Mouse (Mus musculus): ENCODE data around the gene C6. TPM values are rescaled to one million over a fixed set of nuclear protein-coding genes. Genes with fewer than 3 reads are reported as not detected.

Gene C6
- polyA plus RNA-seq, 1 experiment from 2014 or later = not detected

DNA sequence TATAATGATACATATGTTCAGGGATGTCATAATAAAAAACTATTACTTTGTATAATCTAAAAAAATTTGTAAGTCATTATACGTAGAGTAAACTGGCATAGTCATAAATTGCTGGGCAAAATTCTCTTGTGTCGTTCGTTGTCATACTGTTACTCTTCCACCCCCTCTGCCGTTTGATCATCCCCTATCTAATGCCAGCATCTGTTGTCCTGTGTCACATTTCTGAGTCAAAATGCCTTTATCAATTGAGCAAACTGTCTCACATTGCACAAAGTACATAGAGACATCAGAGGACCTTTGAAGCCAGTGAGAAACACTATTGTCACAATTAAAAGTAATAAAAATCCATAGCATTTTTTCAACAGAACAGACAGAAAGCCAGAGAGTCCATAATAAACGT is 88.0 kb downstream of the C6 start:
- ATAC-seq (replicated peaks; ENCODE audit: extremely low read depth, insufficient read depth, low FRiP score) = no peak
- H3K27me3 ChIP-seq (ENCODE audit: control insufficient read depth, insufficient read depth, low read length) = no peaks in the 10 kb centered on the region
- WGBS = 84% methylated on average over 5 of the region's 5 CpGs

DNA sequence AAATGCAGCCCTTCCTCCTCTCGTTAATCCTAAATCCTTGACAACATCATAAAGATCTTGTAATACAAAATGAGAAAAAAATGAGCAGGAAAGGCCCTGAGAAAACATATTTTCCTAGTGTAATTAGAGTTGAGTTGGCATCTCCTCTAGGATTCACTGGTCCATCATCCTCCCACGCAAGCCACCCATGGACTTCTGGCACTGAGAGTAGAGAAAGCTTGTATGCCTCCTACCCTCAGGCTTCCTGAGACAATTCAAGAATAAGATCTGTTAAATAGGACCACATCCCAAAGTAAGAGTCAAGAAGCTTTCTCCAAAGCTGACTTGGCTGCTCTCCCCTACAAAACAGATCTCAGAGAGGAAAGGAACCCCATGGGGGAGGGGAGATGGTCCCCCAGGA is 88.7 kb downstream of the C6 start:
- H3K4me2 ChIP-seq (ENCODE audit: low read depth, low read length) = no peak overlapping the region
- no peaks in the 10 kb centered on the region for H3K36me3 ChIP-seq (ENCODE audit: control insufficient read depth, insufficient read depth)
- 79% methylated on average over 2 of the region's 2 CpGs for WGBS
- H3K9me3 ChIP-seq (replicated peaks; ENCODE audit: control insufficient read depth, low read length) = no peaks in the 10 kb centered on the region
- no peak overlapping the region for H3K4me3 ChIP-seq (ENCODE audit: low read length)
- no peaks in the 10 kb centered on the region for H3K27me3 ChIP-seq (ENCODE audit: control insufficient read depth, insufficient read depth, low read length)
- no peaks in the 10 kb centered on the region for H3K4me1 ChIP-seq (ENCODE audit: control insufficient read depth, insufficient read depth, low read length)
- ATAC-seq (replicated peaks; ENCODE audit: extremely low read depth, insufficient read depth, low FRiP score) = no peak
- H3K9ac ChIP-seq (ENCODE audit: low read length) = no peak overlapping the region
- no peak overlapping the region for H3K27ac ChIP-seq (ENCODE audit: low read length)

More for the DNA sequence above, 88.0 kb downstream of the C6 start:
- Histone ChIP-seq H3K9me3 (replicated peaks; ENCODE audit: control insufficient read depth, low read length) (no peaks in the 10 kb centered on the region), H3K9ac (ENCODE audit: low read length) (no peak overlapping the region), H3K27ac (ENCODE audit: low read length) (no peak overlapping the region), H3K4me3 (ENCODE audit: low read length) (no peak overlapping the region), H3K4me2 (ENCODE audit: low read depth, low read length) (no peak overlapping the region), H3K4me1 (ENCODE audit: control insufficient read depth, insufficient read depth, low read length) (no peaks in the 10 kb centered on the region), H3K36me3 (ENCODE audit: control insufficient read depth, insufficient read depth) (no peaks in the 10 kb centered on the region)

DNA sequence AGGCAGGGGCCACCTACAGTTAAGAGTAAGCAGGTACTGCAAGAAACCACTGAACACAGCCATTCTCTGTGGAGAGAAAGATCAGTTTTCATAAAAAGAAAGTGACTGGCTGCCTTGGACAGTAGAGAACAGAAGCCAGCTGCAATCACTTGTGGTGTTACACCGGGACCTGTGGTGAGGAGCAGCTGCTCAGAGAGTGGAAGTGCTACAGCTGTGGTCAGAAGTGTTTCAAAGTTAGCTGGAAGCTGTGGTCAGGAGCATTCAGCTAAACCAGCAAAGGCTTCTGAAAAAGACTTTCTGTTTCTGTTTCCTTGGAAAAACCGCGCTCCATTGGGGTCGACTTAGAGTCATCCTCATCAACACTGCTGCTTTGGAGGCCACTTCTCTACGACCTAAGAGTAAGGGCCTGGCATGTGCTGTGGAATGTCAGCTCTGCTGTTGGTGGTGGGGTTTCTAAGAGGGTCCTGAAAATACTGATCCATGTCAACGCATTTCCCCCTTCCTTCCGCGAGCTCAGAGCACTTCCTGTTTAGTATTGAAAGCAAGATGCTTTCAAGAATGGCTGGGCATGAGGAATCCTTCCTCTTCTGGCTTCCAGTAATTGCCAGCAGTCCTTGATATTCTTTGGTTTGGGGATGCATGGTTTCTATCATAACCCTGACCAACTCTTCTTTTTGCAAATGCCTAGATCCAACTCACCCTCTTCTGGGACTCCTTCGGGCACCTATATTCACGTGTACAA is 89.9 kb downstream of the C6 start:
- no peak overlapping the region for H3K4me3 ChIP-seq (ENCODE audit: low read length)
- no peaks in the 10 kb centered on the region for H3K27me3 ChIP-seq (ENCODE audit: control insufficient read depth, insufficient read depth, low read length)
- no peak overlapping the region for H3K27ac ChIP-seq (ENCODE audit: low read length)
- H3K4me2 ChIP-seq (ENCODE audit: low read depth, low read length) = no peak overlapping the region
- 73% methylated on average over 10 of the region's 10 CpGs for WGBS
- H3K4me1 ChIP-seq (ENCODE audit: control insufficient read depth, insufficient read depth, low read length) = no peaks in the 10 kb centered on the region
- H3K9me3 ChIP-seq (replicated peaks; ENCODE audit: control insufficient read depth, low read length) = no peaks in the 10 kb centered on the region
- no peak overlapping the region for H3K9ac ChIP-seq (ENCODE audit: low read length)
- peak; percentile 69 for ATAC-seq (replicated peaks; ENCODE audit: extremely low read depth, insufficient read depth, low FRiP score)
- H3K36me3 ChIP-seq (ENCODE audit: control insufficient read depth, insufficient read depth) = no peaks in the 10 kb centered on the region

- no peak overlapping the region for H3K4me3 ChIP-seq (ENCODE audit: low read length)
- no peaks in the 10 kb centered on the region for H3K27me3 ChIP-seq (ENCODE audit: control insufficient read depth, insufficient read depth, low read length)
- WGBS = 41% methylated on average over 3 of the region's 3 CpGs
- H3K4me2 ChIP-seq (ENCODE audit: low read depth, low read length) = no peak overlapping the region
- H3K4me1 ChIP-seq (ENCODE audit: control insufficient read depth, insufficient read depth, low read length) = no peaks in the 10 kb centered on the region
- H3K36me3 ChIP-seq (ENCODE audit: control insufficient read depth, insufficient read depth) = no peaks in the 10 kb centered on the region
- H3K9me3 ChIP-seq (replicated peaks; ENCODE audit: control insufficient read depth, low read length) = no peaks in the 10 kb centered on the region
- H3K27ac ChIP-seq (ENCODE audit: low read length) = no peak overlapping the region
- no peak for ATAC-seq (replicated peaks; ENCODE audit: extremely low read depth, insufficient read depth, low FRiP score)
- H3K9ac ChIP-seq (ENCODE audit: low read length) = no peak overlapping the region
These were observed 91.5 kb downstream of the C6 start for GRCm38 (mm10) chr15:4818437-4818836.

GRCm38 (mm10) chr15:4821161-4821560 is 94.2 kb downstream of the C6 start:
- no peaks in the 10 kb centered on the region for H3K4me1 ChIP-seq (ENCODE audit: control insufficient read depth, insufficient read depth, low read length)
- H3K4me3 ChIP-seq (ENCODE audit: low read length) = no peak overlapping the region
- H3K27ac ChIP-seq (ENCODE audit: low read length) = no peak overlapping the region
- no peaks in the 10 kb centered on the region for H3K36me3 ChIP-seq (ENCODE audit: control insufficient read depth, insufficient read depth)
- H3K4me2 ChIP-seq (ENCODE audit: low read depth, low read length) = no peak overlapping the region
- H3K9me3 ChIP-seq (replicated peaks; ENCODE audit: control insufficient read depth, low read length) = no peaks in the 10 kb centered on the region
- no peak for ATAC-seq (replicated peaks; ENCODE audit: extremely low read depth, insufficient read depth, low FRiP score)
- no peaks in the 10 kb centered on the region for H3K27me3 ChIP-seq (ENCODE audit: control insufficient read depth, insufficient read depth, low read length)
- H3K9ac ChIP-seq (ENCODE audit: low read length) = no peak overlapping the region
- WGBS = 71% methylated on average over 1 of the region's 1 CpGs

- Histone ChIP-seq H3K4me3 (ENCODE audit: low read length) (no peak overlapping the region), H3K9me3 (replicated peaks; ENCODE audit: control insufficient read depth, low read length) (no peaks in the 10 kb centered on the region), H3K9ac (ENCODE audit: low read length) (no peak overlapping the region), H3K36me3 (ENCODE audit: control insufficient read depth, insufficient read depth) (no peaks in the 10 kb centered on the region), H3K27ac (ENCODE audit: low read length) (no peak overlapping the region), H3K4me2 (ENCODE audit: low read depth, low read length) (no peak overlapping the region), H3K4me1 (ENCODE audit: control insufficient read depth, insufficient read depth, low read length) (no peaks in the 10 kb centered on the region), H3K27me3 (ENCODE audit: control insufficient read depth, insufficient read depth, low read length) (no peaks in the 10 kb centered on the region)
- WGBS = 81% methylated on average over 8 of the region's 8 CpGs
- no peak for ATAC-seq (replicated peaks; ENCODE audit: extremely low read depth, insufficient read depth, low FRiP score)
These were observed 94.8 kb downstream of the C6 start for GRCm38 (mm10) chr15:4821824-4822223.

GRCm38 (mm10) chr15:4827736-4828135 is 100.8 kb downstream of the C6 start:
- Histone ChIP-seq H3K4me1 (ENCODE audit: control insufficient read depth, insufficient read depth, low read length) (no peaks in the 10 kb centered on the region), H3K36me3 (ENCODE audit: control insufficient read depth, insufficient read depth) (no peaks in the 10 kb centered on the region), H3K4me3 (ENCODE audit: low read length) (no peak overlapping the region), H3K27ac (ENCODE audit: low read length) (no peak overlapping the region), H3K9me3 (replicated peaks; ENCODE audit: control insufficient read depth, low read length) (no peaks in the 10 kb centered on the region), H3K9ac (ENCODE audit: low read length) (no peak overlapping the region), H3K27me3 (ENCODE audit: control insufficient read depth, insufficient read depth, low read length) (no peaks in the 10 kb centered on the region), H3K4me2 (ENCODE audit: low read depth, low read length) (no peak overlapping the region)
- ATAC-seq (replicated peaks; ENCODE audit: extremely low read depth, insufficient read depth, low FRiP score) = no peak

DNA sequence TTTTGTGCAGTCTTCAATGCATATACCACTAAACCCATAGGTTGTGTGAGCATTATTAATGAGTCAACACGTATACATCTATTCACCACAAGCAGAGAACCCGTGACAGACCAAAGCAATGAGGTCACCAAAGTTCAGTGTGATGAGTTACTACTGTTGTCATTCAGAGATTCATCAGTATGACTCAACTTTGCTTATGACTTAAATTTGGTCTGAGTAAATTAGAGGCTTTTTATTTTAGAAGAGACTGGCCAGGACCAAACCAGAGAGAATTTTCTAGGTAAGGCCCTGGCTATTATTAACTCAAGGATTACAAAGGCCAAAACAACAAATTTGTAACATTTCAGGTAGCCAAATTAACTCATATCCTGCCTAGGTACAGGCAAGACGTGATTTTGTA is 109.4 kb downstream of the C6 start:
- Histone ChIP-seq H3K27ac (ENCODE audit: low read length) (no peak overlapping the region), H3K4me1 (ENCODE audit: control insufficient read depth, insufficient read depth, low read length) (no peaks in the 10 kb centered on the region), H3K9me3 (replicated peaks; ENCODE audit: control insufficient read depth, low read length) (no peaks in the 10 kb centered on the region; the same call in 1 of the 2 replicates), H3K4me3 (ENCODE audit: low read length) (no peak overlapping the region), H3K36me3 (ENCODE audit: control insufficient read depth, insufficient read depth) (no peaks in the 10 kb centered on the region), H3K4me2 (ENCODE audit: low read depth, low read length) (no peak overlapping the region), H3K9ac (ENCODE audit: low read length) (no peak overlapping the region), H3K27me3 (ENCODE audit: control insufficient read depth, insufficient read depth, low read length) (no peaks in the 10 kb centered on the region)
- ATAC-seq (replicated peaks; ENCODE audit: extremely low read depth, insufficient read depth, low FRiP score) = no peak
- WGBS = 80% methylated on average over 3 of the region's 3 CpGs

GRCm38 (mm10) chr15:4850015-4850414 is 123.0 kb downstream of the C6 start:
- no peak overlapping the region for H3K4me3 ChIP-seq (ENCODE audit: low read length)
- H3K27me3 ChIP-seq (ENCODE audit: control insufficient read depth, insufficient read depth, low read length) = no peaks in the 10 kb centered on the region
- H3K27ac ChIP-seq (ENCODE audit: low read length) = no peak overlapping the region
- H3K9me3 ChIP-seq (replicated peaks; ENCODE audit: control insufficient read depth, low read length) = no peaks in the 10 kb centered on the region
- H3K36me3 ChIP-seq (ENCODE audit: control insufficient read depth, insufficient read depth) = no peaks in the 10 kb centered on the region
- no peaks in the 10 kb centered on the region for H3K4me1 ChIP-seq (ENCODE audit: control insufficient read depth, insufficient read depth, low read length)
- no peak overlapping the region for H3K9ac ChIP-seq (ENCODE audit: low read length)
- no peak for ATAC-seq (replicated peaks; ENCODE audit: extremely low read depth, insufficient read depth, low FRiP score)
- WGBS = 81% methylated on average over 1 of the region's 1 CpGs
- H3K4me2 ChIP-seq (ENCODE audit: low read depth, low read length) = no peak overlapping the region
